Mouse (Mus musculus): ENCODE measurements around the gene Crybg2.

The Crybg2 gene

GRCm38 (mm10) chr4:134096120-134096519 lies 35.5 kb downstream of the Crybg2 start:
- no peak for DNase-seq

GRCm38 (mm10) chr4:134097015-134097608 lies 36.5 kb downstream of the Crybg2 start:
- no peak for DNase-seq

- peak; percentile 54 for DNase-seq
These were observed 38.0 kb downstream of the Crybg2 start for GRCm38 (mm10) chr4:134098628-134099027.

GRCm38 (mm10) chr4:134100245-134100644 lies 39.6 kb downstream of the Crybg2 start:
- DNase-seq: no peak

GRCm38 (mm10) chr4:134101979-134102741 lies 41.5 kb downstream of the Crybg2 start, which contains the start of gene Ubxn11:
Gene Ubxn11, plus strand, starts transcription at chr4:134102570.
- DNase-seq: peak; percentile 90

- no peak for DNase-seq
These were observed 42.1 kb downstream of the Crybg2 start for GRCm38 (mm10) chr4:134102742-134103119.

- no peak for DNase-seq
These were observed 45.5 kb downstream of the Crybg2 start for GRCm38 (mm10) chr4:134106105-134106504.

- DNase-seq: no peak
These were observed 47.1 kb downstream of the Crybg2 start for GRCm38 (mm10) chr4:134107730-134108129.

- DNase-seq: no peak
These were observed 47.6 kb downstream of the Crybg2 start for GRCm38 (mm10) chr4:134108196-134108595.

- no peak for DNase-seq
These were observed 50.0 kb downstream of the Crybg2 start for GRCm38 (mm10) chr4:134110653-134111052.

- DNase-seq: no peak
These were observed 51.8 kb downstream of the Crybg2 start for GRCm38 (mm10) chr4:134112403-134112802.

- no peak for DNase-seq
These were observed 52.9 kb downstream of the Crybg2 start for GRCm38 (mm10) chr4:134113356-134113994.

GRCm38 (mm10) chr4:134114038-134114437 lies 53.4 kb downstream of the Crybg2 start:
- no peak for DNase-seq

- DNase-seq: no peak
These were observed 54.9 kb downstream of the Crybg2 start for GRCm38 (mm10) chr4:134115215-134116144.

- no peak for DNase-seq
These were observed 55.9 kb downstream of the Crybg2 start for GRCm38 (mm10) chr4:134116501-134116900.

GRCm38 (mm10) chr4:134117012-134117411 lies 56.4 kb downstream of the Crybg2 start:
- no peak for DNase-seq

GRCm38 (mm10) chr4:134118126-134118800 lies 57.6 kb downstream of the Crybg2 start:
- no peak for DNase-seq

GRCm38 (mm10) chr4:134119042-134119441 lies 58.4 kb downstream of the Crybg2 start:
- DNase-seq: no peak

GRCm38 (mm10) chr4:134119644-134120043 lies 59.0 kb downstream of the Crybg2 start:
- DNase-seq: peak; percentile 25

- no peak for DNase-seq
These were observed 59.7 kb downstream of the Crybg2 start for GRCm38 (mm10) chr4:134120192-134120805.

GRCm38 (mm10) chr4:134120916-134121315 lies 60.3 kb downstream of the Crybg2 start:
- no peak for DNase-seq

GRCm38 (mm10) chr4:134121571-134121970 lies 61.0 kb downstream of the Crybg2 start:
- no peak for DNase-seq

All from kidney, postnatal 10 days (tissue).